Mouse (Mus musculus): ENCODE measurements around the gene Cnot4.

GRCm38 (mm10) chr6:35030811-35031210 lies 102.7 kb downstream of the Cnot4 start:
- TF ChIP-seq CTCF (IDR thresholded peaks at IDR 0.05; ENCODE audit: insufficient read depth, low read length) = no peak
- no peak for TF ChIP-seq POLR2A (IDR thresholded peaks at IDR 0.05; ENCODE audit: borderline replicate concordance, extremely low read depth, low read depth, low read length)
